Mouse (Mus musculus): ENCODE measurements around the gene Paf1. TPM values are rescaled to one million over a fixed set of nuclear protein-coding genes. Genes with fewer than 3 reads are reported as not detected.
A peak's percentile ranks its signal among the peaks of the same experiment; 100 is the strongest.

Paf1 gene
- total and polyA plus RNA-seq, 2 experiments, result 16.1 to 59.1 TPM

DNA sequence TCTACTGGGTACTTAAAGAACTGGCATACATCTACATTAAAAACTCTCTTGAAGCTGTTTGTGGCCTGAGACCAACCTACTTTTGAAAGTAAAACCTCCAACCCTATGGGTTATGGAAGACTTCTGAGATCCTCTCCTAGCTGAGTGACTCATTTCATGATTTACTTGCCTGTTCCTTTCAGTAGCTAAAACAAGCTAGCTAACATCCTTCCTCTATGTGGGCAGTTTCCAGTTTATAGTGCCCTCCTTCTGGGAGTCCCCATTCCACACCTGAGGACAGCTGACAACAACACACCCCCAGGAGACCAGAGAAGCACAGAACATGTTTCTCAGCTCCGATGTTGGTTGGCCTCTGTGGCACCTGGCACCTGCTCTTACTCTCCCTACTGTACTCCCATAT is 30.3 kb downstream of the Paf1 start:
- Histone ChIP-seq H3K27me3 (ENCODE audit: control insufficient read depth, insufficient read depth, low read length) (no peaks in the 10 kb centered on the region), H3K27ac (replicated peaks; ENCODE audit: insufficient read depth, low read depth, low read length) (no peak overlapping the region), H3K79me2 (ENCODE audit: control insufficient read depth, insufficient read depth, low read length) (peaks cover 13% of the 10 kb centered on the region; the same call in 1 of the 2 replicates), H3K4me3 (ENCODE audit: insufficient read depth, low read depth, low read length) (no peak overlapping the region), H3K9ac (ENCODE audit: low read depth, low read length) (no peak overlapping the region), H3K4me1 (ENCODE audit: control insufficient read depth, insufficient read depth, low read length) (no peaks in the 10 kb centered on the region), H3K36me3 (ENCODE audit: control insufficient read depth, insufficient read depth, low read length) (peaks cover 34% of the 10 kb centered on the region)
- no peak for TF ChIP-seq POLR2A (IDR thresholded peaks at IDR 0.05; ENCODE audit: extremely low read depth, insufficient read depth, low read length)
- no peak for TF ChIP-seq CTCF (IDR thresholded peaks at IDR 0.05; ENCODE audit: low read depth, low read length)
- DNase-seq (ENCODE audit: extremely low read depth, low read depth, low spot score), result no peak
- WGBS, result 90% methylated on average over 1 of the region's 1 CpGs

- DNase-seq (ENCODE audit: extremely low read depth, low read depth, low spot score), result peak; percentile 24
- Histone ChIP-seq H3K27ac (replicated peaks; ENCODE audit: insufficient read depth, low read depth, low read length) (no peak overlapping the region), H3K4me1 (ENCODE audit: control insufficient read depth, insufficient read depth, low read length) (no peaks in the 10 kb centered on the region), H3K27me3 (ENCODE audit: control insufficient read depth, insufficient read depth, low read length) (no peaks in the 10 kb centered on the region), H3K79me2 (ENCODE audit: control insufficient read depth, insufficient read depth, low read length) (peaks cover 14% of the 10 kb centered on the region; the same call in 1 of the 2 replicates), H3K9ac (ENCODE audit: low read depth, low read length) (no peak overlapping the region), H3K4me3 (ENCODE audit: insufficient read depth, low read depth, low read length) (no peak overlapping the region), H3K36me3 (ENCODE audit: control insufficient read depth, insufficient read depth, low read length) (peaks cover 8% of the 10 kb centered on the region)
- TF ChIP-seq POLR2A (IDR thresholded peaks at IDR 0.05; ENCODE audit: extremely low read depth, insufficient read depth, low read length) (no peak), CTCF (IDR thresholded peaks at IDR 0.05; ENCODE audit: low read depth, low read length) (no peak)
Observed at GRCm38 (mm10) chr7:28427738-28428137, 35.0 kb downstream of the Paf1 start.

- H3K27me3 ChIP-seq (ENCODE audit: control insufficient read depth, insufficient read depth, low read length), result no peaks in the 10 kb centered on the region
- DNase-seq (ENCODE audit: extremely low read depth, low read depth, low spot score), result no peak
- no peak overlapping the region for H3K4me3 ChIP-seq (ENCODE audit: insufficient read depth, low read depth, low read length)
- 68% methylated on average over 1 of the region's 1 CpGs for WGBS
- no peak overlapping the region for H3K9ac ChIP-seq (ENCODE audit: low read depth, low read length)
- peaks cover 3% of the 10 kb centered on the region for H3K36me3 ChIP-seq (ENCODE audit: control insufficient read depth, insufficient read depth, low read length)
- H3K4me1 ChIP-seq (ENCODE audit: control insufficient read depth, insufficient read depth, low read length), result peaks cover 4% of the 10 kb centered on the region; the same call in 1 of the 2 replicates
- TF ChIP-seq POLR2A (IDR thresholded peaks at IDR 0.05; ENCODE audit: extremely low read depth, insufficient read depth, low read length) (no peak), CTCF (IDR thresholded peaks at IDR 0.05; ENCODE audit: low read depth, low read length) (no peak)
- H3K27ac ChIP-seq (replicated peaks; ENCODE audit: insufficient read depth, low read depth, low read length), result no peak overlapping the region
- H3K79me2 ChIP-seq (ENCODE audit: control insufficient read depth, insufficient read depth, low read length), result peaks cover 14% of the 10 kb centered on the region
Observed at GRCm38 (mm10) chr7:28430512-28430911, 37.8 kb downstream of the Paf1 start.

GRCm38 (mm10) chr7:28432252-28432651 is 39.5 kb downstream of the Paf1 start:
- Histone ChIP-seq H3K79me2 (ENCODE audit: control insufficient read depth, insufficient read depth, low read length) (peaks cover 14% of the 10 kb centered on the region), H3K4me1 (ENCODE audit: control insufficient read depth, insufficient read depth, low read length) (peaks cover 4% of the 10 kb centered on the region; the same call in 1 of the 2 replicates), H3K4me3 (ENCODE audit: insufficient read depth, low read depth, low read length) (no peak overlapping the region), H3K9ac (ENCODE audit: low read depth, low read length) (no peak overlapping the region), H3K27ac (replicated peaks; ENCODE audit: insufficient read depth, low read depth, low read length) (no peak overlapping the region), H3K27me3 (ENCODE audit: control insufficient read depth, insufficient read depth, low read length) (no peaks in the 10 kb centered on the region), H3K36me3 (ENCODE audit: control insufficient read depth, insufficient read depth, low read length) (peaks cover 3% of the 10 kb centered on the region)
- WGBS, result 86% methylated on average over 2 of the region's 2 CpGs
- TF ChIP-seq CTCF (IDR thresholded peaks at IDR 0.05; ENCODE audit: low read depth, low read length) (no peak), POLR2A (IDR thresholded peaks at IDR 0.05; ENCODE audit: extremely low read depth, insufficient read depth, low read length) (no peak)
- DNase-seq (ENCODE audit: extremely low read depth, low read depth, low spot score), result no peak

GRCm38 (mm10) chr7:28435660-28436259 is 43.0 kb downstream of the Paf1 start:
- no peaks in the 10 kb centered on the region for H3K27me3 ChIP-seq (ENCODE audit: control insufficient read depth, insufficient read depth, low read length)
- peaks cover 4% of the 10 kb centered on the region; the same call in 1 of the 2 replicates for H3K4me1 ChIP-seq (ENCODE audit: control insufficient read depth, insufficient read depth, low read length)
- DNase-seq (ENCODE audit: extremely low read depth, low read depth, low spot score), result no peak
- H3K27ac ChIP-seq (replicated peaks; ENCODE audit: insufficient read depth, low read depth, low read length), result no peak overlapping the region
- TF ChIP-seq CTCF (IDR thresholded peaks at IDR 0.05; ENCODE audit: low read depth, low read length), result no peak
- TF ChIP-seq POLR2A (IDR thresholded peaks at IDR 0.05; ENCODE audit: extremely low read depth, insufficient read depth, low read length), result no peak
- peak overlapping the region; percentile 67 for H3K4me3 ChIP-seq (ENCODE audit: insufficient read depth, low read depth, low read length)
- peak overlapping the region; percentile 88 for H3K9ac ChIP-seq (ENCODE audit: low read depth, low read length)
- peaks cover 8% of the 10 kb centered on the region for H3K79me2 ChIP-seq (ENCODE audit: control insufficient read depth, insufficient read depth, low read length)
- no peaks in the 10 kb centered on the region; the same call in 1 of the 2 replicates for H3K36me3 ChIP-seq (ENCODE audit: control insufficient read depth, insufficient read depth, low read length)
- WGBS, result 5% methylated on average over 49 of the region's 70 CpGs

DNA sequence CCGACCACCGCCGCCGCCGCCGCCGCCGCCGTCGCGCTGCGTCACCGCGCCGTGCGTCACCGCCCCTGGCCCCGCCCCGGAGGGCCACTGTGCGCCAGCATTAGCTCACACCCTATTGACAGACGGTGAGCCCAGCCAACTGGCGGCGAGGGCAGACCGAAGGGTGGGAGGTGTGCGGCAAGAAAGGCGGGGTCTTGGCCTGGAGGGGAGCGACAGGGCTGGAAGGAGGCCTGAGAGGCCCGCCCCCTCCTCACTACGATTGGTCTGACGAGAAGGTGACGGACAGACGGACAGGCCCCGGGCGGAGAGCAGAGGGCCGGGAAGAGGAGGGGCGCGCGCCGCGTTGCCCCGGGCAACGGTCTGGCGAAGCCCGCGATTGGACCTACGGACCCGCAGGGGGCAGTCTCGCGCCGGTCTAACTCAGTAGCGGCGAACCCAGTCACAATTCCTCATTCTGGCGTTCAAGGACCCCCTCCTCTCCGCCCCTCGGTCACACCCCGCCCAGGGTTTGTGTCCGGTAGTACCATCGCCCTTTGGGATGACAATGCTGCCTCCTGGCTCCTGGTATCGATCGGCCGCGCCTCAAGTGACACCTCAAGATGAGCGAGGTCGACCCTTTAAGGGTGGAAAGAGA is 43.6 kb downstream of the Paf1 start:
- no peaks in the 10 kb centered on the region for H3K27me3 ChIP-seq (ENCODE audit: control insufficient read depth, insufficient read depth, low read length)
- TF ChIP-seq CTCF (IDR thresholded peaks at IDR 0.05; ENCODE audit: low read depth, low read length) (peak; percentile 76), POLR2A (IDR thresholded peaks at IDR 0.05; ENCODE audit: extremely low read depth, insufficient read depth, low read length) (0 out of 2 replicates have a peak, but pooled peaks have one; percentile 48)
- H3K36me3 ChIP-seq (ENCODE audit: control insufficient read depth, insufficient read depth, low read length), result no peaks in the 10 kb centered on the region; the same call in 1 of the 2 replicates
- H3K4me3 ChIP-seq (ENCODE audit: insufficient read depth, low read depth, low read length), result peak overlapping the region; percentile 68
- peaks cover 4% of the 10 kb centered on the region; the same call in 1 of the 2 replicates for H3K4me1 ChIP-seq (ENCODE audit: control insufficient read depth, insufficient read depth, low read length)
- H3K9ac ChIP-seq (ENCODE audit: low read depth, low read length), result peak overlapping the region; percentile 88
- H3K79me2 ChIP-seq (ENCODE audit: control insufficient read depth, insufficient read depth, low read length), result peaks cover 8% of the 10 kb centered on the region
- DNase-seq (ENCODE audit: extremely low read depth, low read depth, low spot score), result peak; percentile 96
- peak overlapping the region; percentile 53 for H3K27ac ChIP-seq (replicated peaks; ENCODE audit: insufficient read depth, low read depth, low read length)
- under 1% methylated on average over 64 of the region's 64 CpGs for WGBS
